Mouse (Mus musculus): ENCODE data around the gene Olfr1270.

DNA sequence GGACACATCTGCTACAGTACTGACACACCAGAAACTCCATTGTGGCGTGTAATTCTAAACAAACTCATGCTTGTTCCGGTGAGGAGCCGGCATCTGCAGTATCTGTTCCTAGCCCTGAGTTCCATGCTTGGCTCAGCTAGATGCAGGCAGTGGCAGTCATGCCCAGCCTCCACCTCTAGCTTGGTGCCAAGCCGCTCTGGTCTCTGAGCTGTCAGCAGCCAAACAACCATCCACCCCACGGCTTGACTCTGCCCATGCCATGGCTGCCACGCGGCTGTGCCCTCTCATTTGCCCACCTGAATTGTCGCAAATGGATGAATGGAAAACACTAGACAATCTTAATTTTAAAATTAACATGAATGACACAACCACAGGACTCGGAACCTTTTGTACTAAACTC lies 1.0 kb upstream of the Olfr1270 start:
- TF ChIP-seq POLR2A (IDR thresholded peaks at IDR 0.05; ENCODE audit: borderline replicate concordance, extremely low read depth, insufficient read depth, insufficient read length, poor library complexity, severe bottlenecking) (no peak), CTCF (IDR thresholded peaks at IDR 0.05; ENCODE audit: borderline replicate concordance, extremely low read depth, insufficient read depth, insufficient read length) (no peak)
